Mouse (Mus musculus) brain, embryonic 14.5 days (tissue): ENCODE data around the gene Kcnk7.

Experiments used
- CTCF ChIP-seq: fragments of 200-500 bp; IDR thresholded peaks from 2 replicates; pipeline ENCODE4 v1.5.1; 2012; ENCODE audit warnings: inconsistent platforms, mild to moderate bottlenecking, moderate library complexity, borderline replicate concordance; ENCODE audit not compliant: insufficient read depth, insufficient read length; ENCODE audit errors: extremely low read depth
- POLR2A ChIP-seq: fragments of 200-500 bp; IDR thresholded peaks from 2 replicates; pipeline ENCODE4 v1.6.1; 2012; ENCODE audit warnings: mild to moderate bottlenecking, inconsistent platforms, borderline replicate concordance; ENCODE audit not compliant: poor library complexity, insufficient read depth, insufficient read length, severe bottlenecking; ENCODE audit errors: extremely low read depth

GRCm38 (mm10) chr19:5665465-5665864, 38.7 kb upstream of the Kcnk7 start:
- TF ChIP-seq CTCF (no peak), POLR2A (no peak)
